Mouse (Mus musculus): Measurements from ENCODE around the gene Itsn2. TPM values are rescaled to one million over a fixed set of nuclear protein-coding genes. Genes with fewer than 3 reads are reported as not detected.
"Not testable (repeated sequence)": the region's sequence is repeated elsewhere in the genome, so short reads cannot be mapped to it uniquely, and the experiment has no call there.

Gene Itsn2
- 38.9 and 41.5 TPM in 2 replicates for polyA plus RNA-seq (2015; fragmentation: Nextera tagmentation; extraction: Ambion mirVana)

DNA sequence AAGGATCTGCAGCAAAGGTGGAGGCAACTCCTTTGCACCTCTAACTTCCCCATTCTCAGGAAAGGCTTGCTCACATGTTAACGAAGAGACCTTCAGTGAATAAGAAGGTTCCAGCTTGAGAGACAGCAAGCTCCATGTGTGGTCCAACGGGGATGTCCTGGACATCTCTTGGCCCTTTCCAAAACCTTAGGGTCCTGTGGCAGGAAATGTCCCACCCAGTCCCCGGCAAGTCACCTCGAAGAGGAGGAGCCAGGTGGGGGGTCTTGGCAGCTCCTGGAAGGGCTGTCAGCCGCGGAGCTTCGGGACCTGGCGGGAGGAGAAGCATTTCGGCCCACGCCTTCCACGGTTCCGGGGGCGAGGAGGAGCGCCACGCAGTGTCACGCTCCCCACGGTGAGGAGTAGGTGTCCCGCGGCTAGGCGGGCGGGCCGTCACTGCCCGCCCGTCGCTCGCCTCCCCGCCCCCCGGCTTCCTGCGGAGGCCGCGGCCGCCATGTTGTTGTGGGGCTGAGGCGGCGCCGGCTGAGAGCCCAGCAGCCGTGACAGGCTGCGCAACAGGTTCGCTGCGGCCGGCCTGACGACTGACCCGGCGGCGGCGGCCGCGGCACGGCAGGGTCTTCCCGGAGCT lies at the start of gene Itsn2, which contains the start of gene Gm3625:
TSS of gene Itsn2 (plus strand) at position 98 of the 625 bp plus-strand sequence.
TSS of gene Gm3625 (minus strand) at position 387 of the 625 bp plus-strand sequence.
- H3K27me3 ChIP-seq, result no peaks in the 10 kb centered on the region
- H3K36me3 ChIP-seq, result no peaks in the 10 kb centered on the region
- H3K4me2 ChIP-seq (replicated peaks), result peak within 1 kb of the TSS; percentile 67
- H3K4me3 ChIP-seq (replicated peaks), result peak within 1 kb of the TSS; percentile 93
- ATAC-seq (ENCODE audit: insufficient number of reproducible peaks, low FRiP score, low TSS enrichment, low read depth), result peak; percentile 79
- no peaks in the 10 kb centered on the region for H3K9me3 ChIP-seq (replicated peaks)
- WGBS, result under 1% methylated on average over 47 of the region's 49 CpGs
- peaks cover 16% of the 10 kb centered on the region for H3K4me1 ChIP-seq
- H3K27ac ChIP-seq (replicated peaks), result peak within 1 kb of the TSS; percentile 86
- peak within 1 kb of the TSS; percentile 78 for H3K9ac ChIP-seq

DNA sequence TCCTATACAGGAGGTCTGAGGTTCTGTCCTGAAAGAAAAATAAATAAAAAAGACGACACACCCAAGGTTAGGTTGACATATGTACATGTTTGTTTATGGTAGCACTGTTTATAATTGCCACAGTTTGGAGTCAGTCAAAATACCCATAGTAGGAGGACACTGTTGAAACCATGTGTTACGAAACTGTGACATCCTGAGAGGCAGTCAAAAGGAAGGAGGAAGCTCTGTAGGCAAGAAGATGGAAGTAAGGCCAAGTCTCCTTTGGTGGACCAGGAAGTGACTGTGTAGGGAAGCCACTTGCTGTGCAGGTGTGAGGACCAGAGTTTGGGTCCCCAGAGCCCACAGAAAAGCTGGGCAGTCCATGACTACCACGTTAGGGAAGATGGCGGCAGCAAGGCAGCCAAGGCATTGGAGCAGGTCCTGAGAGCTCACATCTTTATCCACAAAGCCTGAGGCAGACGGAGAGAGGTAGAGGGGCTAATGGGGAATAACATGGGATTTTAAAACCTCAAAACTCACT lies 48.0 kb upstream of the Itsn2 start:
- Histone ChIP-seq H3K27ac (replicated peaks) (no peak overlapping the region), H3K4me3 (replicated peaks) (no peak overlapping the region), H3K36me3 (no peaks in the 10 kb centered on the region), H3K4me1 (peaks cover 18% of the 10 kb centered on the region), H3K4me2 (replicated peaks) (no peak overlapping the region), H3K27me3 (no peaks in the 10 kb centered on the region), H3K9me3 (replicated peaks) (no peaks in the 10 kb centered on the region), H3K9ac (no peak overlapping the region)
- ATAC-seq (ENCODE audit: insufficient number of reproducible peaks, low FRiP score, low TSS enrichment, low read depth), result no peak
- 87% methylated on average over 5 of the region's 5 CpGs for WGBS

DNA sequence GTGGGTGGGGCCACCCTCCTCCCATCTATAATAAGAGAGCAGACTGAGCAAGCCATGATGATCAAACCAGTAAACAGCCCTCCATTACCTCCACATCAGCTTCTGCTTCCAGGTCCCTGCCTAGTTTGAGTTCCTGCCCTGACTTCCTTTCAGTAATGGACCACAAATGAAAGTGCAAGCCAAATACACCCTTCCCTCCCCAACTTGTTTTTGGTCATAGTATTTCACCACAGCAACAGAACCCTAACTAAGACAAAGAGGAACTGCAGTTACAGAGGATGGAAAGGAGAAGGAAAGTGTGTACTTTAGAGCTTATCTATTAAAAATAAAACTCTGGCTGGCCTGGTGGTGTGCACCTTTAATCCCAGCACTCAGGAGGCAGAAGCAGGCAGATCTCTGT lies 47.0 kb upstream of the Itsn2 start:
- no peak for ATAC-seq (ENCODE audit: insufficient number of reproducible peaks, low FRiP score, low TSS enrichment, low read depth)
- Histone ChIP-seq H3K36me3 (no peaks in the 10 kb centered on the region), H3K4me3 (replicated peaks) (no peak overlapping the region), H3K4me1 (peaks cover 18% of the 10 kb centered on the region), H3K4me2 (replicated peaks) (no peak overlapping the region), H3K9ac (no peak overlapping the region), H3K27ac (replicated peaks) (no peak overlapping the region), H3K9me3 (replicated peaks) (no peaks in the 10 kb centered on the region), H3K27me3 (no peaks in the 10 kb centered on the region)

DNA sequence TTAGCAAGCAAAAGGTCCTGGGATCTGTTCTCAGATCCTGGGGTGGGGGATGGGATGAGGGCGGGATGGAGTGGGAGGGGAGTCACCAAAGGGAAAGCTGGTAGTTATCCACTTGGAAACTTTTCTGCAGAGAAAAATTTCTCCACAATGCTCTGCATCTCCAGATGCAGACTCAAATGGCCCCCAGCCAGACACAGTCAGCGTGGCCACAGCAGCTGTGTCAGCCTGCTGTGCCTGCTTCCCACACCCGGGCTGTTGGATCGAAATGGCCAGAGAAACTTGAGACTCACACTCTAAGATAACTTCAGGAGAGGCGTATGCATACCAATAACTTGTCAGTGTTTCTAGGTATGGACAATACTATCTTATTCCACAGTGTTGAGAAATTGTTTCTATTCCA lies 45.9 kb upstream of the Itsn2 start:
- no peak overlapping the region for H3K4me3 ChIP-seq (replicated peaks)

DNA sequence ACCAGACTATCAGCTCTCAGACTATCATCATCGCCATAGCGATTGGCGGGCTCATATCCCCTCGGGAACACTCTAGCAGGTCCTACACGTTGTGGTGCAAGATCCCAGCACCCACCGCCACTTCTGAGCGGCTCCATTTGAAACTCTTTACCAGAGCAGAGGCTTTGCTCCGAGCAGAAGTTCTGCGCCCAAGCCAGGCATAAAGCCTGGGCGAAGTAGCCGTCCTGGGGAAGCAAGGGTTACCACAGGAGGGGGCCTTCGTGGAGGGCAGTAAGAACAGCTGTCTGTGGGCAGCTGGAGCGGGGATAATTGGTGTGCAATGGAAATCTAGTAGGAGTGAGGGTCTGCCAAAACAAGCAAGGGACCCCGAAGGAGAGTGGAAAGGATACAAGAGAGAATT lies 44.9 kb upstream of the Itsn2 start:
- peak overlapping the region; percentile 11; the same call in 1 of the 2 replicates for H3K4me2 ChIP-seq (replicated peaks)
- peak; percentile 54; the same call in 1 of the 2 replicates for ATAC-seq (ENCODE audit: insufficient number of reproducible peaks, low FRiP score, low TSS enrichment, low read depth)
- no peaks in the 10 kb centered on the region for H3K36me3 ChIP-seq
- no peak overlapping the region for H3K9ac ChIP-seq
- peaks cover 23% of the 10 kb centered on the region for H3K4me1 ChIP-seq
- H3K27ac ChIP-seq (replicated peaks), result 0 out of 2 replicates have a peak overlapping the region, but pooled peaks have one; percentile 41
- 52% methylated on average over 14 of the region's 14 CpGs for WGBS
- no peaks in the 10 kb centered on the region for H3K27me3 ChIP-seq
- H3K4me3 ChIP-seq (replicated peaks), result no peak overlapping the region
- H3K9me3 ChIP-seq (replicated peaks), result no peaks in the 10 kb centered on the region

More for the DNA sequence above, 45.9 kb upstream of the Itsn2 start:
- H3K4me2 ChIP-seq (replicated peaks), result no peak overlapping the region
- ATAC-seq (ENCODE audit: insufficient number of reproducible peaks, low FRiP score, low TSS enrichment, low read depth), result no peak
- no peaks in the 10 kb centered on the region for H3K27me3 ChIP-seq
- H3K4me1 ChIP-seq, result peaks cover 18% of the 10 kb centered on the region
- H3K27ac ChIP-seq (replicated peaks), result peak overlapping the region; percentile 39; the same call in 1 of the 2 replicates
- 32% methylated on average over 5 of the region's 5 CpGs for WGBS
- no peaks in the 10 kb centered on the region for H3K9me3 ChIP-seq (replicated peaks)
- H3K36me3 ChIP-seq, result no peaks in the 10 kb centered on the region
- no peak overlapping the region for H3K9ac ChIP-seq

DNA sequence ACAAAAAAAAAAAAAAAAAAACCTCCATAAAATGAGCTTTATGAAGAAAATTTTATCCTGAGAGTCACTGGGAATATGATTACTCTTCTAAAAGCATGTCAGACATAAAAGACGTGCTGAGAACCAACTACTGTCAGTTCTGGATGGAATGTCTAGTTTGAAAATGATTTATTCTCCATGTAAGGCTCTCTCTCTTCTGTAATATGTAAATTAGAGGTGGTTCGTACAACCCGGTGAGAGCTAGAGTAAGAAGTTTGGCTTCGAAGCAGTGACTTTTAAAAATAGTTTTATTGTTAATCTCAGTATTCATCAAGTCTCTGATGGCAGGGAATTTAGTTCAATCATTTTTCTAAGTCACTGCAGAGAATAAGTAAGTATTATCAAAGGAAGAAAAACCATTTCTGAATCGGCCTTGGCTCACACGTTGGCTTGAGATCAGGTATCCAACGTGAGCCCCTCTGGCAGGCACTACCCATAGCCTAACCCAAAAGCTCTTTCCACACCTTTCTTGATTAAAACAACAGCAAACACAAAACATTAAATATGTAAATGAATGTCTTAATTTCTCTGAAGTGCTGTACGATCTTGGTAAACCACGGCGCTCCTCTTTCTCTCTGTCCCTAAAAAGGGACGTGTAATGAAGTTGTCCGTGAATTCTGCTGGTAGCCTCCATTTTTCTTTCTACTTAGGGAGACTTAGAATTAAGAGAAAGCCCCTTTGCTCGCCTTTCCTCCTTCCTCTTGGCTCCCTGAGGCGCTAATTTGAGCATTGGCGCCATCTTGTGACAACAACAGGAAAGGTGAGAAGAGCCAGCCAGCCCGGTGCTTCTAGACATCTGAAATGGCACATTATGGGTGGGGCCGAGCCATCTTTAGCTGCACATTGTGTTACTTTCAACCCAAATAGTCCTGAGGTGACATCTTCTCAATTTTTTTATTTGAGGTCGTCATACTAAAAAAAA lies 44.1 kb upstream of the Itsn2 start:
- Histone ChIP-seq H3K27ac (replicated peaks) (0 out of 2 replicates have a peak overlapping the region, but pooled peaks have one; percentile 39), H3K27me3 (no peaks in the 10 kb centered on the region), H3K4me3 (replicated peaks) (peak overlapping the region; percentile 31), H3K9ac (no peak overlapping the region), H3K4me1 (peaks cover 23% of the 10 kb centered on the region), H3K36me3 (no peaks in the 10 kb centered on the region), H3K4me2 (replicated peaks) (peak overlapping the region; percentile 48), H3K9me3 (replicated peaks) (no peaks in the 10 kb centered on the region)
- 11% methylated on average over 18 of the region's 18 CpGs for WGBS
- ATAC-seq (ENCODE audit: insufficient number of reproducible peaks, low FRiP score, low TSS enrichment, low read depth), result no peak

DNA sequence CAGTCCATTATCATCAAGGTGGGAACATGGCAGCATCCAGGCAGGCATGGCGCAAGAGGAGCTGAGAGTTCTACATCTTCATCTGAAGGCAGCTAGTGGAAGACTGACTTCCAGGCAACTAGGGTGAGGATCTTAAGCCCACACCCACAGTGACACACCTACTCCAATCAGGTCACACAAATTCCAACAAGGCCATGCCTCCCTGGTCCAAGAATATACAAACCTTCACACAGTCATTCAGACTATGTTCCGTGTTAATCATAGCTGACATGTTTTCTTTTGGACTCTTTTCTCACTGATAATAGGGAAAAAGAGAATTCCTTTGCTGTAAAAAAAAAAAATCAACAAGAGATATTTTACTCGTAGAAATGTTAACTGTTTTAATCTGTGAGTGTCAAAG lies 38.7 kb upstream of the Itsn2 start:
- peaks cover 11% of the 10 kb centered on the region for H3K4me1 ChIP-seq
- not testable (repeated sequence) for H3K36me3 ChIP-seq; H3K4me2 ChIP-seq (replicated peaks); H3K4me3 ChIP-seq (replicated peaks); H3K27ac ChIP-seq (replicated peaks); H3K9ac ChIP-seq; H3K27me3 ChIP-seq; ATAC-seq (ENCODE audit: insufficient number of reproducible peaks, low FRiP score, low TSS enrichment, low read depth); H3K9me3 ChIP-seq (replicated peaks)
- 85% methylated on average over 3 of the region's 3 CpGs for WGBS

DNA sequence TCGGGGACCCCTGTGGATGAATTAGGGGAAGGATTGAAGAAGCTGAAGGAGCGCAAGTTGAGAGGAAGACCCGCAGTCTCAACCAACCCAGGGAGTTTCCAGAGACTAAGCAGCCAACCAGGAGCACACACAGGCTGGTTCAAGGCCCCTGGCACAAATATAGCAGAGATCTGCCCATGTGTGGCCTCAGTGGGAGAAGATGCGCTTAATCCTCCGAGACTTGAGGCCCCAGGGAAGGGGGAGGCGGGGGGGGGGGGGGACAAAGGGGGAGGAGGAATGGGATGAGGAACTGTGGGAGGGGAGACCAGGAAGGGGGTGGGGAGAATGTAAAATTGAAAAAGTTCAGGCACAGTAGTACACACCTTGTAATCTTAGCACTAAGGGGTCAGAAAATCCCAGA lies 37.0 kb upstream of the Itsn2 start:
- Histone ChIP-seq H3K4me1 (peaks cover 15% of the 10 kb centered on the region), H3K4me3 (replicated peaks) (no peak overlapping the region), H3K4me2 (replicated peaks) (no peak overlapping the region), H3K9me3 (replicated peaks) (no peaks in the 10 kb centered on the region), H3K36me3 (no peaks in the 10 kb centered on the region), H3K27ac (replicated peaks) (no peak overlapping the region), H3K9ac (no peak overlapping the region), H3K27me3 (no peaks in the 10 kb centered on the region)
- ATAC-seq (ENCODE audit: insufficient number of reproducible peaks, low FRiP score, low TSS enrichment, low read depth), result no peak
- 69% methylated on average over 5 of the region's 6 CpGs for WGBS

DNA sequence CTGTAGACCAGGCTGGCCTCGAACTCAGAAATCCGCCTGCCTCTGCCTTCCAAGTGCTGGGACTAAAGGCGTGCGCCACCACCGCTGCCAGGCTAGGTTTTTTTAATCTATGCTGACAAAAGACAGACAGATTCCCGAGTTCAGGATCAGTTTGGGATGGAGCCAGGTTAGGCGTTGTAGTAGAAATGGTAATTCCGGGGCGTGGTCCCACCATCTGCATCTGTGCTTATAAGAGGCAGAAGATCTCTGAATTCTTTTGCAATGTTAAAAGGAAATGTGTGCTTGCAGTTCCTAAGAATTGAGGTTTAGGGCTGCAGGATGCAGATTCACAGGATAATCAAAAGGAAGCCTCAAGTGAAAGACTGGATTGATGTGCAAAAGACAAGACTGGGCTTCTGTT lies 35.5 kb upstream of the Itsn2 start:
- Histone ChIP-seq H3K4me1 (peaks cover 12% of the 10 kb centered on the region), H3K4me2 (replicated peaks) (no peak overlapping the region), H3K27me3 (no peaks in the 10 kb centered on the region), H3K4me3 (replicated peaks) (no peak overlapping the region), H3K27ac (replicated peaks) (no peak overlapping the region), H3K36me3 (no peaks in the 10 kb centered on the region), H3K9ac (no peak overlapping the region), H3K9me3 (replicated peaks) (no peaks in the 10 kb centered on the region)
- ATAC-seq (ENCODE audit: insufficient number of reproducible peaks, low FRiP score, low TSS enrichment, low read depth), result no peak
- 79% methylated on average over 9 of the region's 9 CpGs for WGBS

DNA sequence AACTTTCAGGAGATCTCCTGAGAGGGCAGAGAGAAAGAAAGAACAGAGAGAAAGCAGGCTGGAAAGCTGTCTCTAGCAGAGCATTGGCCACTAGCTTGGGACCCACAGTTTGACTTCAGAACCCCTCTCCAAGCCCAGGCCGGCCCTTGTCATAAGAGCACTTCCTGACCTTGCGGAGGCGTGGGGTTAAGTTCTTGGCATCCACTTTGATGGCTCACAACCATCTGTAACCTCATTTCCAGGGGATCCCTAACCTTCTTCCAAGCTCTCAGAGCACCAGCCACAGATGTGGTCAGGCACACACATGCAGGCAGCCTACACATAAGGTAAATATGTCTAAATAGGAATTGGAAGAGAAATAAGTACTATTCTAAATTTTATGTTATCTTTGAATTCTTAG lies 35.0 kb upstream of the Itsn2 start:
- Histone ChIP-seq H3K27ac (replicated peaks) (no peak overlapping the region), H3K9ac (no peak overlapping the region), H3K9me3 (replicated peaks) (no peaks in the 10 kb centered on the region), H3K4me2 (replicated peaks) (no peak overlapping the region), H3K36me3 (no peaks in the 10 kb centered on the region), H3K27me3 (no peaks in the 10 kb centered on the region), H3K4me3 (replicated peaks) (no peak overlapping the region), H3K4me1 (peaks cover 10% of the 10 kb centered on the region)
- WGBS, result 78% methylated on average over 3 of the region's 3 CpGs
- ATAC-seq (ENCODE audit: insufficient number of reproducible peaks, low FRiP score, low TSS enrichment, low read depth), result no peak

DNA sequence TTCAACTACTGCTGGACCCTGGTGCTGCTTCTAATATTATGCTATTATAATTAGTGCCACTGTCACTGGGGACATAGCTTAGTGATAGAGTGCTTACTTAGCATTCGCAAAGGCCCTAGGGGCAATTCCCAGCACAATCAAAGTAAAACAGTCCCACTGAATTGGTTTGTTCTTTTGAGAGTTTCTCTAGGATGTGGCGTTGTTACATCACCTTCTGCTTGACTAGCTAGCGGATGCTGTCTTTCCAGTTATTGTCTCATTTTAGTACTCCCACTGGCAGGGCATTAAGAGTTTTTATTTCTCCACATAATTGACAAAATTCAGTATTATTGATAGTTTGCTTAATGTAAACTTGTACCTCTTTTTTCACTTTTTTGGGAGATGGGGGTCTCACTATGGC lies 34.4 kb upstream of the Itsn2 start:
- ATAC-seq (ENCODE audit: insufficient number of reproducible peaks, low FRiP score, low TSS enrichment, low read depth), result no peak
- H3K9me3 ChIP-seq (replicated peaks), result no peaks in the 10 kb centered on the region
- H3K27me3 ChIP-seq, result no peaks in the 10 kb centered on the region
- H3K9ac ChIP-seq, result no peak overlapping the region
- peaks cover 10% of the 10 kb centered on the region for H3K4me1 ChIP-seq
- no peak overlapping the region for H3K4me2 ChIP-seq (replicated peaks)
- H3K4me3 ChIP-seq (replicated peaks), result no peak overlapping the region
- WGBS, result 89% methylated on average over 3 of the region's 3 CpGs
- no peak overlapping the region for H3K27ac ChIP-seq (replicated peaks)
- no peaks in the 10 kb centered on the region for H3K36me3 ChIP-seq

Measured in embryonic facial prominence, embryonic 15.5 days (tissue).